Mouse (Mus musculus): ENCODE data around the gene Dab1. TPM values are rescaled to one million over a fixed set of nuclear protein-coding genes. Genes with fewer than 3 reads are reported as not detected.
A peak's percentile ranks its signal among the peaks of the same experiment; 100 is the strongest.

The Dab1 gene
- total RNA-seq, 2 experiments from 2014 or later: 115 to 127 TPM

- intact Hi-C loops (cut with DNase I): no loop called here
- no peak for DNase-seq (ENCODE audit: extremely low spot score in 1 of 2, low spot score in 2 of 2)
Measured at GRCm38 (mm10) chr4:104500646-104501045, 881.5 kb downstream of the Dab1 start.

DNA sequence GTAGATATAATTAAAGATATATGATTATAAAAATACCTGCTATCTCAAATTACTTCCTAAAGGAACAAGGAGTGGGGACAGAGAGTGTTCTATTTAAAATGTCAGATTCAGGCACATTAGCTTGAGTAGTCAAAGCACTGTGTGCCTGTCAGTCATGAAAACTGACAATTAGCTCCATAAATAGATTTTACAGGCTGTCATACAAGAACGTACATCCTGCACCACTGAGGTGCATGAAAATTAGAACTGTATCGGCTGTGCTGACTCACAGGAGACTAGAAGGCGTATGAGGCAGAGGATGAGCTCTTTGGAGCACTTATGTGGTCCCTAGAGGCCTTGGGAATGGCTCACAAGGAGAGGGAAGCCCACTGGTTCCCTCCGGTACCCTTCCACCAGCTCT lies 882.1 kb downstream of the Dab1 start:
- DNase-seq (ENCODE audit: extremely low spot score in 1 of 2, low spot score in 2 of 2): no peak
- intact Hi-C loops (cut with DNase I): no loop called here

DNA sequence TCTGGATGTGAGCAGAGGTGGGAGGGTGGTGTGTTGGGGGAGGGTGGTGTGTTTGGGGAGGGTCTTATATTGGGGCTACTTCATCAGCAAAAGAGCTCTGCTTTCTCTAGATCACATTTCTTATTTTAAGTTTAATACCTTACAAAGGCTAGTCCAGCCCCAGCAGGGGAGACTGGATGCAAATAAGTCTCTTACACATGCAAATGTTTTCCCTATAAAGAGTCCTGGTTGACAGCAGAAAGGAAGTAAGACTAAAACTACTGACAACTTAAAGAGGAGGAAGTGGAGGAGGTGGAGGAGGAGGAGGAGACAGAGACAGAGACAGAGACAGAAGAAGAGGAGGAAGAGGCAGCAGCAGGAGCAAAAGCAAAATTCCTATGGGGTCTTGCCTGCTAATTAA lies 885.8 kb downstream of the Dab1 start:
- intact Hi-C loops (cut with DNase I): no loop called here

GRCm38 (mm10) chr4:104509230-104509985 lies 890.2 kb downstream of the Dab1 start:
- intact Hi-C loops (cut with DNase I): no loop called here
- peak in 1 of 2 experiments; percentile 42 for DNase-seq (ENCODE audit: extremely low spot score in 1 of 2, low spot score in 2 of 2)

More for the DNA sequence above, 885.8 kb downstream of the Dab1 start:
- DNase-seq (ENCODE audit: extremely low spot score in 1 of 2, low spot score in 2 of 2): no peak

- no peak for DNase-seq (ENCODE audit: extremely low spot score in 1 of 2, low spot score in 2 of 2)
- intact Hi-C loops (cut with DNase I): no loop called here
Measured at GRCm38 (mm10) chr4:104511855-104512254, 892.7 kb downstream of the Dab1 start.

DNA sequence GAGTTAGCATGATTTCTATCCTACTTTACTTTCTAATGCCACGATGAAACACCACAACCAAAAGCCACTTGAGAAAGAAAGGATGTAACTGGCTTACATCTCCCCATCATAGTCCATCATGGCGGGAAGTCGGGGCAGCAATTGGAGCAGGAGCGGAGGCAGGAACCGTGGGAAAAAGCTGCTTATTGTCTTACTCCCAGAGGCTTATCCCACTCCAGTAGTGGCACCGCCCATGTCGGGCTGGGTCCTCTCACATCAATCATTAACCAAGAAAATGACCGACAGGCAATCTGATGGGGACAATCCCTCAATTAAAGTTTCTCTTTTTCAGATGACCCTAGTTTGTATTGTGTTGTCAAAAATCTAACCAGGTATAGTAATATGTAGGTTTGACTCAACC lies 893.4 kb downstream of the Dab1 start:
- intact Hi-C loops (cut with DNase I): no loop called here
- no peak for DNase-seq (ENCODE audit: extremely low spot score in 1 of 2, low spot score in 2 of 2)

GRCm38 (mm10) chr4:104513622-104514021 lies 894.5 kb downstream of the Dab1 start:
- intact Hi-C loops (cut with DNase I): no loop called here
- DNase-seq (ENCODE audit: extremely low spot score in 1 of 2, low spot score in 2 of 2): no peak

GRCm38 (mm10) chr4:104514568-104515000 lies 895.4 kb downstream of the Dab1 start:
- DNase-seq (ENCODE audit: extremely low spot score in 1 of 2, low spot score in 2 of 2): peak in 1 of 2 experiments; percentile 38
- intact Hi-C loops (cut with DNase I): no loop called here

- intact Hi-C loops (cut with DNase I): no loop called here
- peak in 1 of 2 experiments; percentile 31 for DNase-seq (ENCODE audit: extremely low spot score in 1 of 2, low spot score in 2 of 2)
Measured at GRCm38 (mm10) chr4:104515681-104516080, 896.5 kb downstream of the Dab1 start.

DNA sequence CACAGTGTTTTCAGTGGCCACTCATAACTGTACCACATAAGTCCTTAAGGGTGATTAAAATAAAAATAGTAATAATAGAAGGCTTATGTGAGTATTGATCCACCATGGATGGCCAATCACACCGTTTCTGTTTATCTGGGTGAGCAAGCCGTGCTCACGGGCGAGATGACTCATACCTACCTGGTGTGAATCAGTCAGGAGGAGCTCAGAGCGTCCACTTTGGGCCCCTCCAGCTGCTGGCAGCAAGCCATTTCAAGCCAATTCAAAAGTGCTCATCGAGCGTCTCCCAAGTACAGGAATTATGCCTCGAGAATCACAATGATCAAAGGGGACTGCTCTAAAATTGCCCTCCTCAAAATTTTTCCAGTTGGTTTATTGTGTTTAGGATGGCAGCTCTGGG lies 903.2 kb downstream of the Dab1 start:
- intact Hi-C loops (cut with DNase I): loop anchor here (10.0 kb wide), 1 partner anchor 362 kb away; no protein-coding TSS in a partner anchor
- no peak for DNase-seq (ENCODE audit: extremely low spot score in 1 of 2, low spot score in 2 of 2)

- DNase-seq (ENCODE audit: extremely low spot score in 1 of 2, low spot score in 2 of 2): no peak
- intact Hi-C loops (cut with DNase I): loop anchor here (10.0 kb wide), 1 partner anchor 361 kb away; no protein-coding TSS in a partner anchor
Measured at GRCm38 (mm10) chr4:104523776-104524175, 904.6 kb downstream of the Dab1 start.

DNA sequence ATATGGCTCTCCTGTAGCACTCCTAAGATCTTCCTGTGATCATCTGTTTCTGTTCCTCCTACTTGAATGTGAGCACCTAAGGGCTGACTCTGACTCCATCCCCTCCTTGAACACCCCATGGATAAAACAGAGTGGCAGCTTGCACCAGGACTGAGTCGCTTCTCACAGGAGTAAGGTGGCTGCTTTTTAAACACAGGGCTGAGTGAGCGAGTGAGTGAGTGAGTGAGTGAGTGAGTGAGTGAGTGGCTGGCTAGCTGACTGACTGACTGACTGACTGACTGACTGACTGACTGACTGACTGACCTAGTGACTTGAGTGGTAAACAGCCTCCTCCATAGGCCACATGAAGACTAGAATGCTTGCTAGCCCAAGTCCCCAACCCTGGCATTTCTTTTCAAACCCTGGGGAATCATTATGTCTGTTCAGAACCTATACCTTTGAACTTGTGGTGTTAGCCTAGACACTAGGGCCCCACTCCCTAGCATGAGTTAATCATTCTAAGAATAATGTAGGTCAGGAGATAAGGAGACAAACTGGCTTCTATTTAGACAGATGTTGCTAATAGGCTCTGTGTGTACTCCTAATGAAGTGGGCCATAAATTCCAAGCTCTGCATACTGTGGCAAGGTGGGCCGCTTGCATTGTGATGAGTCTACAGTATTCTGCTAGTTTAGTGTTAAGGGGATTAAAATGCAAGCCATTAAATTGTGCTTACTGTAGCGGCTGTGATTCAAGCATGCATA lies 910.9 kb downstream of the Dab1 start:
- intact Hi-C loops (cut with DNase I): loop anchor here (10.0 kb wide), 1 partner anchor 355 kb away; no protein-coding TSS in a partner anchor
- no peak for DNase-seq (ENCODE audit: extremely low spot score in 1 of 2, low spot score in 2 of 2)

- intact Hi-C loops (cut with DNase I): no loop called here
- DNase-seq (ENCODE audit: extremely low spot score in 1 of 2, low spot score in 2 of 2): peak in 1 of 2 experiments; percentile 24
Measured at GRCm38 (mm10) chr4:104532846-104533245, 913.7 kb downstream of the Dab1 start.

- intact Hi-C loops (cut with DNase I): no loop called here
- no peak for DNase-seq (ENCODE audit: extremely low spot score in 1 of 2, low spot score in 2 of 2)
Measured at GRCm38 (mm10) chr4:104538420-104538819, 919.3 kb downstream of the Dab1 start.

- DNase-seq (ENCODE audit: extremely low spot score in 1 of 2, low spot score in 2 of 2): no peak
- intact Hi-C loops (cut with DNase I): no loop called here
Measured at GRCm38 (mm10) chr4:104539047-104539446, 919.9 kb downstream of the Dab1 start.

GRCm38 (mm10) chr4:104547091-104547490 lies 927.9 kb downstream of the Dab1 start:
- DNase-seq (ENCODE audit: extremely low spot score in 1 of 2, low spot score in 2 of 2): no peak
- intact Hi-C loops (cut with DNase I): no loop called here

GRCm38 (mm10) chr4:104548287-104548686 lies 929.1 kb downstream of the Dab1 start:
- no peak for DNase-seq (ENCODE audit: extremely low spot score in 1 of 2, low spot score in 2 of 2)
- intact Hi-C loops (cut with DNase I): no loop called here

- no peak for DNase-seq (ENCODE audit: extremely low spot score in 1 of 2, low spot score in 2 of 2)
- intact Hi-C loops (cut with DNase I): no loop called here
Measured at GRCm38 (mm10) chr4:104550581-104551205, 931.5 kb downstream of the Dab1 start.

DNA sequence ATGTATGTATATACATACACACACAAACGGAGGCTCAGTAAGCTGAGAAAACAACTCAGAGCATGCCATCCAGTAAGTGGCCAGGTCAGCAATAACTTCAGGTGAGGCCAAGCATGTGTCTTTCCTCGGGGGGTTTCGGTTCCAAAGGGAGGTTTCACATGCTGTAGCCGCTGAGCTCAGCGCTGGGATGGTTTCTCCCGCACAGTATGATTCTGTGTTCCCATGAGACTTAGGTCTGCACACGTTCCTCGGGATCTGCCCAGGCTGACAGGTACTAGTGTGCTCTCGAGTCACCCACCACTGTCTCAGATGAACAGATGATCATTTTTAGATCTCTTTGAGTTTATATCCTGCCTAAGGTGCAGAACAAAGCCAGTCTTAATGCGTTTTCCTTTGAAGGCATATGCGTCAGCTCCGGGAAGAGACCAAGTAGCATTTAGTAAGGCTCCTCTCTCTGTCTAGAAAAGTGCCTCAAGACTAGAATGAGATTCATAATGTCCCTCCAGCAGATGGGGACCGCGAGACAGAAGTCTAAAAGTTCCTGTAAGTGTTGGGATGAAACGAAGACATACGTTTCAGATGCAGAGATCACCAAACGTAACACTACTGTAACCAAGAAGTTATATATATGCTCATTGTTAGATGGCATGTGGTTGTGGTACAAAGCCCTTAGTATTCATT lies 932.4 kb downstream of the Dab1 start:
- intact Hi-C loops (cut with DNase I): no loop called here

More for the DNA sequence above, 932.4 kb downstream of the Dab1 start:
- DNase-seq (ENCODE audit: extremely low spot score in 1 of 2, low spot score in 2 of 2): no peak

Data from left cerebral cortex, postnatal 10 days (tissue).